Mouse (Mus musculus) liver, postnatal 0 days (tissue): ENCODE measurements around the gene Gm47791. TPM values are rescaled to one million over a fixed set of nuclear protein-coding genes. Genes with fewer than 3 reads are reported as not detected.
A peak's percentile ranks its signal among the peaks of the same experiment; 100 is the strongest.

Experiments
- ATAC-seq: fragments of 200-750 bp; cut with Nextera tagmentation; 2 replicates; pipeline ENCODE4 v1.8.0; 2017; ENCODE audit warnings: mild to moderate bottlenecking, moderate library complexity
- DNase-seq: peaks from one replicate; pipeline ENCODE4 v3.0.0-alpha.2; 2016
- H3K27ac ChIP-seq: fragments of 300-500 bp; sonication (generic); 2 replicates; pipeline ENCODE4 v1.5.1; 2014; ENCODE audit warnings: antibody characterized with exemption, moderate library complexity, mild to moderate bottlenecking, low read depth
- H3K27me3 ChIP-seq: fragments of 300-500 bp; sonication (generic); 2 replicates; pipeline ENCODE4 v1.6.1; 2014; ENCODE audit warnings: low read length, control low read depth, mixed read lengths; ENCODE audit not compliant: insufficient read depth
- H3K36me3 ChIP-seq: fragments of 300-500 bp; sonication (generic); replicated peaks from 2 replicates; pipeline ENCODE4 v1.6.1; 2014; ENCODE audit warnings: mild to moderate bottlenecking, control low read depth, low read length, moderate library complexity, mixed read lengths; ENCODE audit not compliant: insufficient read depth
- H3K4me1 ChIP-seq: fragments of 300-500 bp; sonication (generic); 2 replicates; pipeline ENCODE4 v1.6.1; 2014; ENCODE audit warnings: antibody characterized with exemption, mild to moderate bottlenecking, control low read depth; ENCODE audit not compliant: insufficient read depth
- H3K4me2 ChIP-seq: fragments of 300-500 bp; sonication (generic); 2 replicates; pipeline ENCODE4 v1.6.1; 2014; ENCODE audit warnings: low read depth, mild to moderate bottlenecking, low read length, moderate library complexity, mixed read lengths
- H3K4me3 ChIP-seq: fragments of 300-500 bp; sonication (generic); 2 replicates; pipeline ENCODE4 v1.5.1; 2014; ENCODE audit warnings: low read depth, low read length
- H3K9ac ChIP-seq: fragments of 300-500 bp; sonication (generic); replicated peaks from 2 replicates; pipeline ENCODE4 v1.6.1; 2014; ENCODE audit warnings: mild to moderate bottlenecking, moderate library complexity
- H3K9me3 ChIP-seq: fragments of 300-500 bp; sonication (generic); 2 replicates; pipeline ENCODE4 v1.6.1; 2016; ENCODE audit warnings: mild to moderate bottlenecking, control low read depth, low read length, mixed read lengths
- CTCF ChIP-seq: sonication (generic); IDR thresholded peaks from 2 replicates; pipeline ENCODE4 v1.5.1; 2016; ENCODE audit warnings: antibody characterized with exemption, low read depth
- EP300 ChIP-seq: IDR thresholded peaks from 2 replicates; pipeline ENCODE4 v1.6.1; 2016; ENCODE audit warnings: antibody characterized with exemption, low read depth, mild to moderate bottlenecking
- WGBS: fragments of 180-500 bp; shearing (Covaris S2); extraction: QIAGEN DNeasy Blood & Tissue Kit; methylation state at CpG from one replicate; pipeline ENCODE4 v1.1.7; 2014; ENCODE audit not compliant: insufficient replicate concordance; 5-methylcytosine and 5-hydroxymethylcytosine counted together
- polyA plus RNA-seq: library from polyadenylated mRNA; unstranded; fragments of >200 nt; fragmentation: Nextera tagmentation; extraction: Ambion mirVana; gene quantifications from 2 replicates; pipeline ENCODE4 v1.2.1, GENCODE M21; 2015

The Gm47791 gene
- polyA plus RNA-seq, 1 experiment from 2014 or later, result not detected

DNA sequence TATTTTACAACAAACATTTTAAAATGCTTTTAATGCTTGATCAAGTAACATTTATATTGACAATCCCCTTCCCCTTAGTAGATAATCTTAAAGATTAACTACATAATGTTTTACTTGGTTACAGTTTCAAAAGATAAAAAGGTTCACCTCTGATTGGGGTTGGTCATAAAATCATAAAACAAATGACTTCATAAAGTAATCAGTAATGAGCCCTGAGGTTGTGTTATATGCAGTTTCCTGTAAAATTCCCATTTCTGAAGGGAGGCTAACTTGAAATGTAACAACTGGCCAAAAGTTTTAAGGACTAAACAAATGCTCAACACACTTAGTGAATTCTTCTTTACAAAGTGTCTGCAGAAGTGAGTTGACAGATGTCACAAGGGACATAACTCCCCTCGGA is 4.8 kb downstream of the Gm47791 start:
- Histone ChIP-seq H3K9me3 (no peaks in the 10 kb centered on the region), H3K4me2 (no peak overlapping the region), H3K9ac (no peak overlapping the region), H3K36me3 (peaks cover 3% of the 10 kb centered on the region; the same call in 1 of the 2 replicates), H3K27ac (no peak overlapping the region), H3K27me3 (no peaks in the 10 kb centered on the region), H3K4me1 (no peaks in the 10 kb centered on the region), H3K4me3 (no peak overlapping the region)
- 74% methylated on average over 1 of the region's 1 CpGs for WGBS
- ATAC-seq (no peak), DNase-seq (no peak)
- TF ChIP-seq CTCF (no peak), EP300 (no peak)

DNA sequence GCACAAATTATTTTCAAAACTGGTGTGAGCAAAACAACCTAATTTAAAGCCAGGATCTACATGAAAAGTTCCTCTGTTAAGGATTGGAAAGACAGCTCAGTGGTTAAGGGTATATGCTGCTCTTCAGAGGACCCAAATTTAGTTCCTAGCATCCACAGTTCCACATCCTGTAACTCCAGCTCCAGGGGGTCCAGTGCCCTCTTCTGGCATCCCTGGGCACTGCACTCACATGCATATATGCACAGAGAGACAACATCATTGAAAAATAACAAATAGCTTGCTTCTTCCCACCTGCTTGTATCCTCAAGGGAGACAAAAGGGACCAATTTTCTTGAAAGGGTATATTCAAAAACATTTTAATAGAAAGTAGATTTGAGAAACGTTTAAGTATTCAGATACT is 8.8 kb downstream of the Gm47791 start:
- no peak overlapping the region for H3K27ac ChIP-seq
- WGBS, result 77% methylated on average over 1 of the region's 1 CpGs
- DNase-seq (no peak), ATAC-seq (no peak)
- no peak overlapping the region for H3K9ac ChIP-seq
- no peaks in the 10 kb centered on the region for H3K9me3 ChIP-seq
- H3K4me2 ChIP-seq, result no peak overlapping the region
- H3K4me1 ChIP-seq, result no peaks in the 10 kb centered on the region
- TF ChIP-seq EP300 (no peak), CTCF (peak; percentile 53)
- H3K4me3 ChIP-seq, result no peak overlapping the region
- no peaks in the 10 kb centered on the region for H3K27me3 ChIP-seq
- H3K36me3 ChIP-seq, result peaks cover 3% of the 10 kb centered on the region; the same call in 1 of the 2 replicates

DNA sequence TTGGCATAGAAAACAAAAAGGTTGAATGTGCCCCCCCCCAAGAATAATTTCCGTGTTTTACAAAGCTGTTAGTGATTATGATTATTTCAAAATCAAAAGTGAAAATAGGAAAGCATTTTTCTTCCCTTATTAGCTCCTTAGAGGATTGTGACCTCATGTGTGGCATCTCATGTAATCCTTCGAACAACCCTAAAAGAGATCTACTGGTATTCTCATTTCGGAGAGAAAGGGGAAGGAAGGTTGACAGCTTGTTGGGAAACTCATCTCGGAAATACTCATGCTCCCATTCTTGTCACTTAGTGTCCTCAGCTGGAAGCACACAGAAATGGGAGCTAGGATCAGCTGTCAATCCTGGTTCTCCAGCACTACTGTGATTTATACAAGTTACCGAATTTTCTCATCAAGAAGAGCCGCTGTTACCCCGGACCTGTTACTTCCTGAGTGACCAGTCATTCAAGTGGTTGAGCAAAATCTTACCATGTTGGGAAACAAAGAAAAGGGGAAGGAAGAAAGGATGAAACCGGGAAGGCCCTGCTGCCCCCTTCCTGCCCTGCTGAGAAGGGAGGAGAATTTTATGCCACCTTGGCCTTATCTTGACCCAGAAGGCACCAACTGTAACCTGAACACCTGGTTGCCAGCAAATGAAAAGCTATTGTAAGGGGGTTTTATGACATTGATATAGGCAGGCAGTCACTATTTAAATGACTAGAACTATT is 9.4 kb downstream of the Gm47791 start:
- 0 out of 2 replicates have a peak overlapping the region, but pooled peaks have one; percentile 8 for H3K4me2 ChIP-seq
- H3K36me3 ChIP-seq, result peaks cover 3% of the 10 kb centered on the region; the same call in 1 of the 2 replicates
- peak; percentile 47; the same call in 1 of the 2 replicates for ATAC-seq
- no peaks in the 10 kb centered on the region for H3K4me1 ChIP-seq
- 65% methylated on average over 8 of the region's 8 CpGs for WGBS
- no peak overlapping the region for H3K9ac ChIP-seq
- H3K9me3 ChIP-seq, result no peaks in the 10 kb centered on the region
- TF ChIP-seq CTCF, result no peak
- no peak for TF ChIP-seq EP300
- no peak for DNase-seq
- no peak overlapping the region for H3K4me3 ChIP-seq
- no peaks in the 10 kb centered on the region for H3K27me3 ChIP-seq
- peak overlapping the region; percentile 50; the same call in 1 of the 2 replicates for H3K27ac ChIP-seq

DNA sequence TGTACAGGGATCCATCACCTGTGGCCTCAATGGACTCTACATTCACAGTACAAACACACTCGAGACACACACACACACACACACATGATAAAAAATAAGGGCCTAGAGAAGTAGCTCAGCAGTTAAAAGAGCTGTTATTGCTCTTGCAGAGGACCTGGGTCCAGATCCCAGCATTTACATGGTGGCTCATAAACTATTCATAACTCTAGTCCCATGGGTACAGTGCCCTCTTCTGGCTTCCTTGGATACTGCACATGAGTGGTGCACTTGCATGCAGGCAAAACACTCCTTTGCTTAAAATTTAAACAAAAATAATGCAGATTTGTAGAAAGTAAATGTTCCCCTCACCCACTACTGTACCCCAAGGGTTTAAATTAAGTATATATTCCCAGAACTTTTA is 11.5 kb downstream of the Gm47791 start:
- peak; percentile 33 for DNase-seq
- H3K4me1 ChIP-seq, result no peaks in the 10 kb centered on the region
- no peak overlapping the region for H3K27ac ChIP-seq
- 73% methylated on average over 1 of the region's 1 CpGs for WGBS
- peaks cover 15% of the 10 kb centered on the region for H3K36me3 ChIP-seq
- H3K9me3 ChIP-seq, result no peaks in the 10 kb centered on the region
- no peak overlapping the region for H3K4me3 ChIP-seq
- ATAC-seq, result no peak
- H3K4me2 ChIP-seq, result no peak overlapping the region
- no peak for TF ChIP-seq EP300
- peak; percentile 65 for TF ChIP-seq CTCF
- H3K9ac ChIP-seq, result no peak overlapping the region
- no peaks in the 10 kb centered on the region for H3K27me3 ChIP-seq

DNA sequence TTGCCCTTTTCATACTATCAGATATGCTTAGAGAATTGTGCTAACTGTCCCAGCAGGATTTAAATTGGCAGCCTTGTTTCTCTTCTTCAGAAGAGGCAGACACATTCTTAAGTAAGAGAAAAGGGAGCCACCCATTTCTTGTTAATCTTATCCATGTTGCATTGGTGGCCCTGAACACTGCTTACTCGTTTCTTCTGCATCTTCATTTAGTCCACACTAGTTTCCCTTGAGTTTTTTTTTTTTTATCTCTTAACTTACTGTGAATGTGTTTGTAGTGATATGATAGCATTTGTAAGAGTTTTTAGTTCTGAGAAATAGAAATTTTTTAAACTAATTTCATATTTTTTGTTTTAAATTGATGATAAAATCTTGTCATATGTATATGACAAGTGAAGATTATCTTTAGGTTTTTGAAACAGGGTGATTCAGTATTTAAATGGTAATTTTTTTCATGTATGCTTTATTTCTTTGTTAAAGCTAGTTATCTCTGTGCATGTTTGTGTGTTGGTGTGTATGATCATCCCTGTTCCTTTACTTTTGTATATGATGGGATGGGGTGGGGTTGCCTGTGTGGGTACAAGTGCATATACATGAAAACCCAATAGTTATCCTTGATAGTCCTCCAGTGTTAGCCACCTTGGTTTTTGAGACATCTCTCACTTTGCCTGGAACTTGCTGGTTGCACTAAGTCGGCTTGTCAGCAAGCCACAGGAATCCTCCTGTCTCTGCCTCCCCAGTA is 23.2 kb downstream of the Gm47791 start:
- Histone ChIP-seq H3K27me3 (no peaks in the 10 kb centered on the region), H3K9me3 (no peaks in the 10 kb centered on the region), H3K4me1 (no peaks in the 10 kb centered on the region), H3K4me3 (no peak overlapping the region), H3K27ac (no peak overlapping the region), H3K36me3 (peaks cover 55% of the 10 kb centered on the region), H3K9ac (no peak overlapping the region), H3K4me2 (no peak overlapping the region)
- ATAC-seq (no peak), DNase-seq (no peak)
- TF ChIP-seq EP300, result no peak
- TF ChIP-seq CTCF, result no peak
- WGBS, result 68% methylated on average over 2 of the region's 2 CpGs

DNA sequence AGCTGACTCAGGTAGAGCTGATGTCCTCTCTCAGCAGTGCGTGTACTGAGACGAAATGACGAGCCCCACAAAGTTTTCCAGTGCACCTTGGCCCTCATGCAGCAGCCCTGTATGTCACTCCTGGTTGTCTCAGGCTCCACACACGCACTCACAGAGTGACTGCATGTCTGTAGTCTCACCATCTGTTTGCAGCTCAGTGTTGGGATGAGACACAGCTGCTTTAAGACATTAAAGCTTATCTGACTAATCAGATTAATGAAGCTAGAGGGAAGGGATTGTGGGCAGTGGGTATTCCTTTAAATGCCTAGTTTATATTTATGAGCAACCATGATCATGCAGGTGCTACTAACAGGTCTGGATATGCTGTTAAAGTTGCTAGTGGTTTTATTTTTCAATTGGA is 24.6 kb downstream of the Gm47791 start:
- no peaks in the 10 kb centered on the region for H3K9me3 ChIP-seq
- no peaks in the 10 kb centered on the region for H3K4me1 ChIP-seq
- TF ChIP-seq CTCF (no peak), EP300 (no peak)
- H3K27me3 ChIP-seq, result no peaks in the 10 kb centered on the region
- H3K4me3 ChIP-seq, result no peak overlapping the region
- ATAC-seq (no peak), DNase-seq (no peak)
- H3K9ac ChIP-seq, result no peak overlapping the region
- no peak overlapping the region for H3K27ac ChIP-seq
- WGBS, result 88% methylated on average over 4 of the region's 4 CpGs
- H3K4me2 ChIP-seq, result no peak overlapping the region
- H3K36me3 ChIP-seq, result peaks cover 54% of the 10 kb centered on the region
